Mouse (Mus musculus) erythroblast, embryonic 14.5 days (primary cell): ENCODE results near the gene AL731706.2.

ENCODE experiments used
- GATA1 ChIP-seq: IDR thresholded peaks from 2 replicates; pipeline ENCODE4 v1.6.1; 2012; ENCODE audit warnings: low read length, inconsistent platforms, mixed read lengths
- TAL1 ChIP-seq: IDR thresholded peaks from 3 replicates; pipeline ENCODE4 v1.6.1; 2012; ENCODE audit warnings: low read length, inconsistent platforms, mixed read lengths

DNA sequence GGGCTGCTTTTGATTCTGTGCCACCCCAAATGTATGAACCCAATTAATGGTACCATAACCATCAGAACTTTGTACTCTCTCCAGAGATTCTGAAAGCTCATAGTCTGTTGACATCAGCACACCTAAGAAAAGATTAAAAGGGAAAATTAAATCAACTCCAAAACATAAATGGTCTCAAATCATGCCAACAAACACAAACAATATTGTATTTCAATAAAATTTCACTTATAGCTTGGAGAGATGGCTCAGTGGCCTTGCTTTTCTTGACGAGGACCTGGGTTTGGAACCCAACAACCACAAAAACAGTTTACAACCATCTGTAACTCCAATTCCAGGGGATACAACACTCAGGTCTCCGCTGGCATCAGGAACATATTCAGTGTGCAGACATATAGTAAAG, at the start of gene AL731706.2:
- TF ChIP-seq TAL1 (no peak), GATA1 (no peak)
